Mouse (Mus musculus) lung, adult 18-20 months (tissue): Measurements from ENCODE around the gene Ear1.
"Not testable (repeated sequence)": the region's sequence is repeated elsewhere in the genome, so short reads cannot be mapped to it uniquely, and the experiment has no call there.

Experiments used
- DNase-seq, 2 experiments: peaks; one replicate each; pipeline ENCODE4 v3.0.0; 2022; ENCODE audit warnings: mixed read lengths in 2 of 2

Ear1 gene

GRCm38 (mm10) chr14:43875417-43875816 lies at the start of gene Ear1:
Gene Ear1, minus strand, starts transcription at chr14:43875517.
- not testable (repeated sequence) for DNase-seq

DNA sequence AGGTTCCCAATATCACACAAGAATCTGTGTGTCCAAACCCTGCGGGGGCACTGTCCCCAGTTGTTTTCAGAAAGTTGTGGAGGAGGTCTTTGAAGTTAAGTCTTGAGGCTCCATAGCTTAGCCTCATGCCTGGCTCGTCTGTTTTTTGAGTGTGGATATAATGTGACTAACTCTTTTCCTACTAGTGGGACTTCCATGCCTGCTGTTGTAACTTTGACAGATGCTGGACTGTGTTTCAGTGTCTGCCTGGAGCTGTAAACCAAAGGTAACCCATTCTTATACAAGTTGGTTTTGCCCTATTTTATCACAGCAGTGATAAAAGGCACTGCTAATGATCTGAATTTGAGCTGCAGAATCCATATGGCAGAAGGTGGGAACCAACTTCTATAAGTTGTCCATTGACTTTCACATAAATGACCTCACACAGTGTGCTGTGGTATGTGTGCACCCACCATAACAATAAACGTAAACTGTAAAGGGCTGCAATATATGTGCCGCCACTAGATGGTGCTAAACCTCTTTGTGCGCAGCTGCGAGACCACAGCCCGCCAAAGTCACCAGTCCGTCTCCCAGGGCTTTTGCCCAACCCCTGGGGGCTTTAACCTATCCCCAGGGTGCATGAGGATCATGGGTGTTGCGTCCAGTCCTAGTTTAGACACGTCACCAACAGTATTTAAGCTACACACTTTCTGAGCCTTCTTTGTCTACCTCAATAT lies 49.5 kb upstream of the Ear1 start, which contains the start of gene Gm8113:
Gm8113 (plus strand) TSS at position 703 of the 716 bp plus-strand sequence.
- DNase-seq = peak; percentile 22 to 44

DNA sequence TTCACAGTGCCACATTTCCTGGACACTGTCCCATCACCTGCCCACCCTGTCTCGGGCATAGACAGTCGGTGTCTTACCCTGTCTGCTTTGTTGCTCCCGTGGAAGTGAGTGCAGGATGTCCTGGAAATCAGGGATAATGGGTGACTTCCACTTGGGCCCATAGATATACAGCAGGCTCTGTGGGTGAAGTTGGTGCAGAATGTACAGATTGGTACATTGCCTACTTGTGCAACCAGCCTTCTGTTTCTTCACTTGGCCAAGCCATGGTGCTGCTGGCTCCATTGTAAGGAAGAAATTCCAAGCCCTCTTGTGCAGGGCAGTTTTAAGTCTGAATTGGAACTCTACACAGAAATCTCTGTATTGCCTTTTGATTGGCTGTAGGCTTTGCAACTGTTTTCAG lies 48.1 kb upstream of the Ear1 start, which contains the start of gene Ear10:
Ear10 (minus strand) TSS at position 101 of the 400 bp plus-strand sequence.
- DNase-seq = not testable (repeated sequence)

DNA sequence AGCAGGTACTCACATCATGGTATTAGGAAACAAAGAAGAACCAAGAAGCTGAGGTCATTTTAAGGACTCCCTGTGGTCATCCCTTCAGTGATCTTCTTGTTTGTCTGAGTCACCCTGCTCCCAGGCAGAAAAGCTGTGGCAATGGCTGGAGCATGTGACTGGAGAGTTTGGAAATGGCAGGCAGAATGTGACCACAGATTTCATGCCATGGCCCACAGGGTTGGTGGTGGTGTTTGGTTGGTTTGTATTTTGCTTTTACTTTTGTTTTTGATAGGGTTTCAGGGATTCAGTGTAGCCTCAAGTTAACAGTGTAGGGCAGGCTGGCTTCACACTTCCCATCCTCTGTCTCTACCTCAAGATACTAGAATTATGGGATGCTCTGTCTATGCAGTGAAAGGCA lies 42.9 kb upstream of the Ear1 start:
- peak; percentile 8 for DNase-seq

GRCm38 (mm10) chr14:43898577-43898976 lies 23.3 kb upstream of the Ear1 start:
- DNase-seq = peak in 1 of 2 experiments; percentile 3

GRCm38 (mm10) chr14:43895357-43895756 lies 20.0 kb upstream of the Ear1 start:
- not testable (repeated sequence) for DNase-seq

GRCm38 (mm10) chr14:43891288-43891687 lies 16.0 kb upstream of the Ear1 start:
- DNase-seq = not testable (repeated sequence)

DNA sequence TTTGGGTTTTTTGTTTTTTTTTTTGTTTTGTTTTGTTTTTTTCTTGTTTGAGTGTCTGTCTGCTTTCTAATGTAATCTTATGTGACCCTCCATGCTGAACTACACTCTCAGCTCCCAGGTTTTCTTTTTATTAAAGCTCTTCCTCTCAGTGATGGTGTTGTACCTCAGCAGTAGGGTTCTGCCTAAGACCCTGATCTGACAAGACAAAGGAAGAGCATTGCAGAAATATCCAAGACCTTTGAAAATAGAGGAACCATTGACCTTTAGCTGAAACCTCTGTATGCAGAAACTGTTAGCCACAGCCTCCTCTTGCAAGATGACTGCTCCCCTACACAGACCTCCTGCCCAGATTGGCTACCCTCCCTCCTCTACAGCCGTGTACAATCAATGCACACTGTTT lies 10.9 kb upstream of the Ear1 start:
- DNase-seq = not testable (repeated sequence)

DNA sequence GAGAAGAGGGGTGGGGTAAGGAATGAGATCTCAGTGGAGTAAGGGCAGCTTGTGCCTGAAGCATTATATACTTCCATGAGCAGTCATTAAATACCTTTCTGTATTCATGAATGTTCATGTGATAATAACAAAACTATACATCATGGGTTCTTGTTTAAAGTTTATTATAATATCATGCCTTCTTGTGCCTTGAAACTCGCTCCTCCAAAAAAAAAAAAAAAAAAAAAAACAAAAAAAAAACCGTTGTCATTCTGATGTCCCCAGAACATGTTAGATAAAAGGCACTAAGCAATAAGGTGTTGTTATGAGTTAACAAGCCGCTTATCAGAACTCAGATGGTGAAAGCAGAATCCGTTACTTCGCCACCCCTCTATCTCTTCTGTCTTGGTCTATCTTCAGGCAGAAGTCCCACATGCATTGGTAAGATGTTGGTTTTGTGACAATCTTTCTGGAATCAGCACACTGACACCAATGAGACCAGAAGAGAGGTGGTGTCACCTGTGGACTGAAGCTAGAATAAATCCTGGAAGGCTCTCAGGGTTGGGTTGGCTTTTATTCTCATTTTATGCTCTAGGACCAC lies 4.7 kb upstream of the Ear1 start:
- DNase-seq = not testable (repeated sequence)

- not testable (repeated sequence) for DNase-seq
These were observed 2.5 kb upstream of the Ear1 start for GRCm38 (mm10) chr14:43877789-43878188.

GRCm38 (mm10) chr14:43874862-43875261 lies 455 bp downstream of the Ear1 start:
- not testable (repeated sequence) for DNase-seq

DNA sequence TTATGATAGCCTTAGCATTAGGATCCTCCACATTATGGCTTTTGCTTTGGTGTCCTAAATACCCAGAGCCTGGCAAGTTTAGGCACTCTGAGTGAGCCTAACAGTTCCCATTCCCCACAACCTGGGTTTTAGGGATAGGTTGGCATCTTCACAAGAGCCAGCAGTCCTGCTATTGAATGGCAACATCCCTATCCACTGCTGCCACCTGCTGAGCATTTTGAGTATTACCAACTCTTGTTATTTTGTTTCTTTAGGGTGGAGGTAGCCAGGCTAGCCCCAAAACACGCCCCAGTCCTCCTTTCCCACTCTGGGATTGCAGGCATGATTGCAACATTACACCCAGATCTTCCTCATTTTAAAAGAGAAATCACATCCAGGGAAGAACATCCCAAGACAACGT lies 14.8 kb downstream of the Ear1 start:
- DNase-seq = peak; percentile 2 to 3

DNA sequence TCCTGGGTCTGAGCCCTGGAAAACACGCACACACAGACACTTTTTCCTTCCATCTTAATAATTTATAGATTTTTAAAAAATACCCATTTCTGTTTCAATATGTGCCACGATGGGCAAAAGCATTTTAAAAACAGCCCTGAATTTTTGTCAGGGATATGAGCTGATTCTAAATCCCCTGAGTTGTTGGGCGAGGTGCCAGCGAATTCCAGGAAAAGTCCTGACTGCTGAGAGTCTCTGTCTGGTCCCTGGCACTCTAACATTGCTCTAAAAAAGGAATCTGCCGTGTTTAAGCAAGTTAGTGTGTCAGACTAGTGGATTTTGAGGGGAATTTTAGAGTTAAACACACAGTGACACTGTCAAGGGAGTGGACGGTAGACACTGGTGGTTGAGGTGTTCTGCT lies 15.9 kb downstream of the Ear1 start:
- not testable (repeated sequence) for DNase-seq

DNA sequence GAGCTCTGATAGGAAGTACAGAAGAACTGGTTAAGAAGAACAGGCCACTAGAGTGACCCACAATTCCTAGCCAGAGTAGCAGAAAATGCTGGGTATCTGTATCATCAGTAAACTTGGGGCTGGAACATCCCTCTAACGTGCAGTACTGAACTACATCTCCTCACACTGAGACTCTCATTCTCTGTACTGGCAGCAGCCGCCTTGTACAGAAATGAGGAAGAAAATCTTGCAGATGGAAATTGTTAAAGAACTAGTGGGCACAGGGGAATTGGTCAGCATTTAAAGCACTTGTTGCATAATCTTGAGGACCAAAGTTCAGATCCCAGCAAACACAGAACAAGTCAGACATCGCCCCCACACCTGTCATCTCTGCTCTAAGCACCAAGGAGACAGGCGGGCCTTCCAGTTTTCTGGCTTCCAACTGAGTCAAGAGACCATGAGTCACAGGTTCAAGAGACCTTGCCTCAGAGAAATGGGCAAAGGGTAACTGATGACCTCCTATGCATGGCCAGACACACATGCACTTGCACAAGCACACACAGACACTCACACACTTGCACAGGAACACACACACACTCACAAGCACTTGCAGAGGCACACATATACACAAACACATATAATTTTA lies 31.3 kb downstream of the Ear1 start:
- DNase-seq = peak; percentile 4 to 5

DNA sequence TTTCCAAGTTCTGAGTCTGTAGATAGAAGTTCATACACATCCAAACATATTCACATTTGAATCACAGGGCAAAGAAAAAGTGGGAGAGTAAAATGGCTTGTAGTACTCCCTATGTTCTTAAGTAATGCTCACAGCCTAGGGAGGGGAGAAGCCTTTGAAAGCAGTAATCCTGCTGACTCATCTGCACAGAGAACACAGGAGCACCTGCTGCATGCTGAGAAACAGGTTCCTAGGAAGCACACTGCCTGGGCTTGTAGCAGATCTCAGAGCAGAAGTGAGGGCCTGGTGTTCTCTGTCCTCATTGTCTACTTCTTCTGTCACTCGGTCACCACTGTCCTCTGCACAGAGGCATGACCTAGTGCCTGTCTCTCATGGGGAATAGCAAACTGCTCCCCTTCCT lies 34.3 kb downstream of the Ear1 start:
- DNase-seq = not testable (repeated sequence)

- DNase-seq = not testable (repeated sequence)
These were observed 40.0 kb downstream of the Ear1 start for GRCm38 (mm10) chr14:43835366-43835765.

- peak in 1 of 2 experiments; percentile 8 for DNase-seq
These were observed 44.9 kb downstream of the Ear1 start for GRCm38 (mm10) chr14:43830385-43830784.

GRCm38 (mm10) chr14:43824176-43824575 lies 51.1 kb downstream of the Ear1 start:
- DNase-seq = not testable (repeated sequence)

DNA sequence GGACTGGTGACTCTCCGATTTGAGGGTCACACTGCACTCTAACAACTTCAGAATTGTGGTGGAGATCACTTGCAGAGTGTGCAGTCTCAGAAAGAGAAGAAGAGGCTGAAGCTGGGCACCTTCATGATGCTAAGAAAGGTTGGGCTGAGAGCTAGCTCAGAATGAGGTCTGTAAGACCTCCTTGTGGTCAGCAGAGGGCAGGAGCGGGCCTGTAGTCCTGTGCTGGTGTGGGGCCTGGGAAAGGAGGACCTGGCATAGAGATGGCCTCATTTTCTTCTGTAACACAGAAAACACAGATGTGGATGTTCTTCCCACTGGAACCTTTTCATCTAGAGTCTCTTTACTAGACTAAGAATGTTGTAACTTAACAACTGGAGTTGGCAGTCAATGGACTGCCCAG lies 53.4 kb downstream of the Ear1 start:
- not testable (repeated sequence) for DNase-seq

DNA sequence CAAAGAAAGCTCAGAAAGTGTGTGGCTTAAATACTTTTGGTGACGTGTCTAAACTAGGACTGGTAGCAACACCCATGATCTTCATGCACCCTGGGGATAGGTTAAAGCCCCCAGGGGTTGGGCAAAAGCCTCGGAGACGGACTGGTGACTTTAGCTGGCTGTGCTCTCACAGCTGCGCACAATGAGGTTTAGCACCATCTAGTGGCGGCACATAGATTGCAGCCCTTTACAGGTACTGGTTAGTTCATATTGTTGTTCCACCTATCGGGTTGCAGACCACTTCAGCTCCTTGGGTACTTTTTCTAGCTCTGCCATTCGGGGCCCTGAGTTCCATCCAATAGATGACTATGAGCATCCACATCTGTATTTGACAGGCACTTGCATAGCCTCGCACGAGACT lies 62.9 kb downstream of the Ear1 start:
- DNase-seq = peak; percentile 22 to 33

GRCm38 (mm10) chr14:43808142-43808541 lies 67.2 kb downstream of the Ear1 start:
- DNase-seq = not testable (repeated sequence)

DNA sequence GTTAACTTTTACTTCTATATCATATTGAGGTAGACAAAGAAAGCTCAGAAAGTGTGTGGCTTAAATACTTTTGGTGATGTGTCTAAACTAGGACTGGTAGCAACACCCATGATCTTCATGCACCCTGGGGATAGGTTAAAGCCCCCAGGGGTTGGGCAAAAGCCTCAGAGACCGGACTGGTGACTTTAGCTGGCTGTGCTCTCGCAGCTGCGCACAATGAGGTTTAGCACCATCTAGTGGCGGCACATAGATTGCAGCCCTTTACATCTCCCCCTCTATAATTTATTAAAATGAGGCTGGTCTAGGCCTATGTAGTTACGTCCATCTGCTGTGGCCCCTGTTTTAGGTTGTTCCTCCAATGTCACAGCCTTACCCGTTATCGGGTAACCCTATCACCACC lies 70.9 kb downstream of the Ear1 start:
- DNase-seq = not testable (repeated sequence)

DNA sequence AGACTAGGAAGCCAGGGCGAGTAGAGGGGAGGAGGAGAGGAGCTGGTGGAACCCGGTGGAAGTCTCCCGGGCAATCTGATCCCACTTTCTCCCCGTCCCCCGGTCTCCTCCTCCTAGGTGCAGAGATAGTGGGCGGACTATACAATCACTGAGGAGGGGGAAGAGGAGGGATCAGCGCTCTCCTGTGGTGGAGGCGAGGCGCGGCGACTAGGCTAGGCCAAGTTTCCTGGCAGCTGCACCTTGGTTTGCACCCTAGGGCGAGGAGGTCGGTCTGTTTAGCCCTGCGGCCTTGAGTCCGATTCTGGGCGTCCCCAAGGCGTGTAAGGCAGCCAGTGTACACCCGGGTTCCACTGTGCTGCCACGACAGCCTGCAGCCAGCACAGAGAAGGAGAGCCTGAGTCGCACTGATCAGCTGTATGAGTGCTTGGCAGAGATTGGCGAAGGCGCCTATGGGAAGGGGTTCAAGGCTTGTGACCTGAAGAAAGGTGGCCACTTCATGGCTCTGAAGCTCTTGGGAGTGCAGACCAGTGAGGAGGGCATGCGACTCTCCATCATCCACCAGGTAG lies 78.3 kb downstream of the Ear1 start:
- DNase-seq = not testable (repeated sequence)
